Mouse (Mus musculus): ENCODE measurements at regions not wholly inside any gene's neighbourhood (a gene's known extent, or its start where the extent isn't known, plus 50 kb on each side); places are given as distances from the start of the nearest gene placed in this dataset.
"Not testable (repeated sequence)": the region's sequence is repeated elsewhere in the genome, so short reads cannot be mapped to it uniquely, and the experiment has no call there.

DNA sequence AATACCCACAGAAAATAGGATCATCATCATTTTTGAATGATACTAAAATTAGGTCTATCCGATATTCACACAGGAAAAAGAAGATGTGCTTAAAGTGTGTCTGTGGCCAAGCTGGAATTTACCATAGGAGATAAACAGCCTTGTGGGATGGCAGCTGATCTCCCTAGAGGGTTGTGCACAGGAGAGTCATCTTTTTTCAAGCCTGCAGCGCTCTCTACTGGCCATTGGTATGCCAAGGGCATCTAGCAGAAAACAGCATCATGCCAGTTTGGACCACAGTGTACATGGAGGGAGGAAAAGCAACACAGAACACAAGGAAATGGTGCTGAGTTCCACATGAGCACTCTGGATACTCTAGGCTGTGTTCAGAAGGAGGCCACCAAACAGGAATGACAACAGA, 74.1 kb upstream of the Diaph3 start:
- DNase-seq: peak; percentile 6 to 14

DNA sequence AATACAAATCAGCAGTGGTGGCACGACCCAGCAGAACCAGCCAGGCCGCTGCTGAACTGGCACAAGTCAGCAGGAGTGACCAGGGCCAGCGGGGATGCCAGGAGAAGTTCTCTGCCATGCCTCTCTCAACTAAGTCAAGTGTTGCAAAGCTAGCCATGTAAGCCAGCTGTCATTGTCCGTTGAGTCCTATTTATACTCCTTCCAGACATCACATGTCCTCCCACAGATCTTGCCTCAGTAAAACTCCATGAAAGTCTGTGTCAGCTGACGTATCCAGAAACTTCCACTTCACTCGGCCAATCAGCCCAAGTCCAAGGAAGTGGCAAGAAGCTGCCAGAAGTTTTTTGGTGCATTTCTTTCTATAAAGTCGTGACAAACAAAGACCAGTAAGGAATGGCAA, 76.0 kb upstream of the Diaph3 start:
- DNase-seq: no peak

DNA sequence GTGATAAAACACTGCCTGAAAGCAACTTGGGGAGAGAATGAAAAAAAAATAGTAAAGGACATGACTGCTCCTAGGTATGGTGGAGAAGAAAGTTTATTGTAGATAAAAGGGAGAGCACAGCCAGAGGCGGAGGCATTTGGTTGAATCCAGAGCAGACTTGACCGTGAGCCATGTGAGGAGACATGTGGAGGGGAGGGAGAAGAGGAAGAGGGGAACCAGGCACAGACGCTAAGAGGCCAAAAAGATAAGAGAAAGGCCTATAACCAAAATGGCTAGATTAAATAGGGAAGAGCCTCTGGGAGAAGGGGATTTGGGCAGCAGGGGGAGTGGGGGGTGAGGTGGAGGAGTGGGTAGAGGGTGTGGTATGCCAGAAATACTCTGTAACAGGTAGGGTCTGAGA, 78.9 kb upstream of the Diaph3 start:
- DNase-seq: no peak

DNA sequence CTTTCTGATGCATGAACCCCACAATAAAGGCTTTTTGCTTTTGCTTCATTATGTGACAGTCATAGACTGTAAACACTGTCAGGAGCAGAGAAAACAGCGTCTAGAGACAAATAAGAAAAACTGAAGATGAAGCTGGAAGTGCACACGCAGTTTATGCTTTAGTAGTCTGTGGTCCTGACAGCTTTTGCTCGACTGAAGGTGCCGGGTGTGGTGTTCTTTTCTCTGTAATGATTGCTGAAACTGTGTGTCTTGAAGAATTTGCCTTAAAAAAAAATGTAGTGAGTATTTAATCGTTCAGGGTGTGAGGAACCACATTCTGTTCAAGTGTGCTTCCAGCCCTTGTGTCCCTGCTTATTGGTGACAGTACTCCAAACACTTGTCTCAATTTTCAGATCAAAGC, 83.8 kb upstream of the Diaph3 start:
- no peak for DNase-seq

DNA sequence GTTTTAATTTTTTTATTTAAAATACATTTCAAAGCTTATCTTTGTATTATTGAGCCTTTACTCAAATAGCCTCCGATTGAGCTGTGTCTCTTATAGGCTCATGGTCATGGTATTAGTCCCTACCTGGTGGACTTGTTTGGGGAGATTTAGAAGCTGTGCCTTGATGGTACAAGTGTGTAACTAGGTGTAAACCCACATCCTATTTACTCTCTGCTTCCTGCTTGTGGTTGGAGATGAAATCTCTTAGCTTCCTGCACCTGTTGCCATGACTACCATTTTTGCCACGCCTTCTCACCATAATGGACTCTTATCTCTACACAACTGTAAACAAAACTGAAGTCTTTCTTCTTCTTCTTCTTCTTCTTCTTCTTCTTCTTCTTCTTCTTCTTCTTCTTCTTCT, 108.2 kb upstream of the Diaph3 start:
- DNase-seq: no peak

DNA sequence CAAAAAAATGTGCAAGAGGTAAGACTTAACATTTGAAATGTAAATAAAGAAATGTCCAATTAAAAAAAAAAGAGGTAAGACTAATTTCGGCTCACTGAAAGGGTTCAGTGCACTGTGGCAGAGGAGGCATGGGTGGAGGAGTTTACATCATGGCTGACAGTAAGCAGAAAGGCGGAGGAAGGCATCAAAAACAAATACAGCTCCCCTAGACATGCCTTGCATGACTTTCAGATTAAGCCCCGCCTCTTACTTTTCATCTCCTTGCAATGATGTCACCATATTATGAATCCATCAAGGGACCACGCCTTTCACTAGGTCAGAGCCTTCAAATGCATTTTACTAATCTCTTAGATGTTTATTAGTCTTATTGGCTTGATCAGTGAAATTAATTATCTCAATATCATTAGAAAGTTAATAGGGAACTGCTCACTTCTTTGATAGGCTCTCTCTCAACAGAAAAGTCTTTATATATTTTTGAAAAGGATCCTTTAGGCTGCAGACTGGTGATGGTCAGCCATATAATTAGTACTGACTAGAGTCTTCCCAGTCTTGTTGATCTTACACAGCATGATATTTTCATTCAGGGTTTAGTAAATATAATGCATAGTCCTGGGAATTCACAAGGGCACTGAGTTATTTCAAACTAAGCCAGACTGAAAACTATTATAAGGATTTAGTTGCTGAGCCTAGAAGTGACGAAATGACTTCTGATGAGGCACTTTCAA, 114.6 kb upstream of the Diaph3 start:
- DNase-seq: no peak

DNA sequence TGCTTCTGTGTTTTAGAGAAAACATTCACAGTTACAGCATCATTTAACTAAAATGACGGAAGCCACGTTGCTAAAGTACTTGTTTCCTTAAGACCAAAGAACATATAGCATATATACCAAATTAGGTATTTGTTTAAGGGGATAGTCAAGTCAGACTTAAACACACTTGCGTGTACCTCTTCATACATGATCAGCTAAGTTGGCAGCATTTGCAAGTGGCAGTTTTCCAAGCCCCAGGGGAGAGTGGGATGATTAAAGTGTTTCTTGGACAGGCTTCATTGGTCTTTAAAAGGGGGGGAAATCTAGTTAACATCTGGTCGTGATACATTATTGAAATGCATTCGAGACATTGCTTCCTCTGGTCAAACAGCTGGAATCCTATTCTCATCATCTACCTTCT, 120.7 kb upstream of the Diaph3 start:
- DNase-seq: no peak

DNA sequence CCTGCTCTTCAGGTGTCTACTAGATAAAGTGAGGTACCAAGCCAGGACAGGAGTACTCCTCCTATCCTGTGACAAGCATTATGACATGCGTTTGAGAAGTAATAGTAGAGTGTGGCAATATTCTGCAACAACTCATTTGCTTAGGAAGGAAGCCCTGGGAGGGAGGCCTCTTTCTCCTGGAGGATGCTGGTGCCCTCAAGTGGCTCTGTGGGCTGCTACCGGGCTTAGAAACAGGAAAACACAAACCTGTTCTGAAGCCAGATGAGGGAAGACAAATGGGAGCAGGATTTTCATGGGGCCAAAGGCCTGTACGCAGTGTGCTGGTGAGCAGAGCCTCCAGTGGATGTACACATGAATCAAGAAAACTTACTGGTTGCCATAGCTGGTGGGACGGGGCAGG, 123.8 kb upstream of the Diaph3 start:
- DNase-seq: no peak

DNA sequence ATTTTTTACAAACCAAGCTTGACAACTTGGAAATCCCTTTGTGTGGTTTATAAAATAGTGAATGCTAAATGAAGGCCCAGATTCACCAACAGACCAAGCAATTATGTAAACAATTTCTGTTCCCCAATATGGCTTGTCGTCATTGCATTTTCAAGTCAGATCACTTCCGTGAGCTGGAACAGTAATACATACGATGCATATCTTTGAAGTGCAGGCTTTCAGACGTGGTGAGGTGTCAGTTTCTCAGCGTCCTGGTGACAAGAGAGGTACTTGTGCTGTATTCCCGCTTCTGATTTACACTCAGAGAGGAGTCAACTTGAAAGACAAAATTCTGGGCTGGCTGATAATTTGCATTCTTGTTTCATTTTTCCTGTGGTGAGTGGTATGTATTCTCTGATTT, 125.3 kb upstream of the Diaph3 start:
- DNase-seq: no peak

DNA sequence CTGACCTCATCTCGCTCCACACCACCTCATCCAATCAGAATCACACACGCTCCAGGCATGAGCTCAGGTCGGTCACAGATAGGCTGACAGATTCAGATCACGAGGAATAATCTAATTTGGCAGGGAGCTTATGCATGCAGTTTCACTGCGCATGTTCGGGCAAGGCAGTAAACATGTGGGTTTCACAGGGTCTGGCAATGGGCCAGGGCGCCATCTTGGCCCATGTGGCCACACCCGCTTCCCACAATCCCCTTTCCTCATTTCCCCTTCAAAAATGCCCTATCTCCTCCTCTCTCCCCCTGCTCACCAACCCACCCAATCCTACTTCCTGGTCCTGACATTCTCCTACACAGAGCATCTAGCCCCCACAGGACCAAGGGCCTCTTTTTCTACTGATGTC, 127.2 kb upstream of the Tdrd3 start:
- not testable (repeated sequence) for DNase-seq

DNA sequence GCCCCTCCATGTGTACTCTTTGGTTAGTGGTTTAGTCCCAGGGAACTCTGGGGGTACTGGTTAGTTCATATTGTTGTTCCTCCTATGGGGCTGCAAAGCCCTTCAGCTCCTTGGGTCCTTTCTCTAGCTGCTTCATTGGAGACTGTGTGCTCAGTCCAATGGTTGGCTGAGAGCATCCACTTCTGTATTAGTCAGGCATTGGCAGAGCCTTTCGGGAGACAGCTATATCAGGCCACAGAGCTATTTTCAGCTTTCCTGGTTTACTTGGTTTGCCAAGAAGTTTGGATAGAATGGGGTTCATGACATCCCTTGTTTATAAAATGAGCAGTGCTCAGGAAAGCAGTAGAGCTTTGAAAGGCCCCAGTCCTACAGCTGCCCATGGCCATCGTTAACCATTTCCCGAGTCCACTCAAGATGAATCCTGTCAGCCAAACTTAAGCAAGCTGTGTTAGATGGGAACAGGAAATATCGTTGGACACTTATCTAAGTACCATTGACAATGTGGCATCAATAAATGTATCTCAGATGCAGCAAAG, 126.7 kb upstream of the Tdrd3 start:
- DNase-seq: no peak

DNA sequence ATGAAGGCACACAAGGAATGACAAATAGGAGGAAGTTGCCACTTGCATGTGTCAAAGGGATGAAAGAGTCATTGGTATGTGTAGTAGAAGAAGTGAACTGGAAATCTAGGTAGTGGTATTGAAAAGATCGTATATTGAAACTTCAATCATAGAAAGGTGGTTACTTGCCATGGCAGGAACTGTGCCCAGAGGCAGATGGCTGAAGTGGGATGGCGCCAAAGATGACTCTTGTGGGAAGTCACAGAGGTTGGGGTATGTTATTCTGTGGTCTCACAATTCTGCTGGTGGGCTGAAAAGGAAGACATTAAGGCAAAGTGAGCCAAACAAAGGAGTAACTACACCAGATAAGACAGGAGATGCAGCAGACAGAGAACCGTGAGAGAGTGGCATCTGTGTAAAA, 121.2 kb upstream of the Tdrd3 start:
- DNase-seq: no peak

DNA sequence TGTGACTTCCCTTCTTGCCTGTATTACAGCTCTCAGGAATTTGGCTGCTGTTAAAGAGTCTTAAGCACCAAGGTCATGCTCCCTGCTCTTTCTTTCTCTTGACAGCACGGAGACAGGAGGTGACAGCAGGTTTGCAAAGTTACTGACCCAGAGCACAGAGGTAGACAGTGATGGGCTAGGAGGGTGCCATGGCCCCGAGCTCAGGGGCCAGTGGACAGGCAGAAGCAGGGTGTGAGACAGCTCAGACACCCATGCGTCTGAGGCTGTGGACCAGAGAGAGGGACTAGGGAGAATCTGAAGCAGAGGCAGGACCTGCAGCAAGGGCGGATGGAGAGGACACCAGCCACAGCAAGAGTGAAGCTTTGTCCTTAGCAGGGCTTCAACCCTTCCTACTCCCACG, 119.3 kb upstream of the Tdrd3 start:
- no peak for DNase-seq

DNA sequence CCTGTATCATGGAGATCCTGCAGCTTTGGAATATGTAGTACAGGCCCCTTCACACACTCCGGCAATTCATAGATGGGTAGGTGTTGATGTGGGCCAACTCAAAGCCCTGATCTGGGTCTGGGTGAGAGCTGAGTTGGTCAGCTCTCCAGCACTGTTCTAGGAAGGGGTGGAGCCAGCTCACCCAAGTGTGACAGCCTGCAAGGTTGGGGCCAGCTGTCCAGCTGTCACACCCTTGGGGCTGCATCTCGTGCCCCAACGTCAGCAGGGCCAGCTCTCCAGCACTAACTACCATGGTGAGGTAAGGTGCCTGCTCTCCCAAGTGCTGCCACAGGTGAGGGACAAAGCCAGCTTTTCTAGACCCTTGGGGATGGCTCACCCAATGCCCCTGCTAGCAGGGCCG, 115.6 kb upstream of the Tdrd3 start:
- no peak for DNase-seq

DNA sequence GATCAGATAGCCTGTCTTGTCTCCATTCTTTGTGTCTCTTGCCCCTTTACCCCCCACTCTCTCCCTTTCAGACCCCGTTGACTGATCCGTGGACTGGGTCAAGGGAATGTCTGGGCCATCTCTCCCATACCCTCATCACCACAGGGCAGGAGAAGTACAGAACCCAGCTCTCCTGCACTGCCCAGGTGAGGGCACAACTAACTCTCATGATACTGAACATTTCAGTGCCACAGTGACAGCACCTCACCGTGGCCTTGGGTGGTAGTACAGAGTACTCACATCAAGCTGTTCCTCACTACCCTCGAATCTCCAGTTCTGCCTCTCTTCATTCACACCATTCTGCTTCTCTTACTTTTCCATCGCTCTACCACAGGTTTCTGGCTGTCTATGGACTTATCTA, 114.9 kb upstream of the Tdrd3 start:
- no peak for DNase-seq

DNA sequence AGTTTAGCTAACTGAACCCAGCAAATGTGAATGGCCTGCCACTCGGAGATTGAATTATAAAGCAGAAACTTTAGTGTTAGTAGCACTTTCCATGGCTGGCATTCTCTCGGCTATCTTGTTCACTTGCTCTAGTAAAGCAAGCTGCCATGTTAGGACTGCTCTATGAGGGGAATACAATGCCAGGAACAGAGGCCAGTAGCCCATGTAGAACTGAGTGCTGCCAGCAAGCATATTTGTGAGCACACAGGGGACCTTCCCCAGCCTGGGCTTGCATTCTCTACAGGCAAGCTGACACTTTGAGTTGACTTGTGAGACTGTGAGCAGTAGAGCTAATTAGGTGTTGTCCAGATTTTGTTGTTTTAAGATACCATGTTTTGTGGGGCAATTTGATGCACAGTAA, 111.0 kb upstream of the Tdrd3 start:
- no peak for DNase-seq

DNA sequence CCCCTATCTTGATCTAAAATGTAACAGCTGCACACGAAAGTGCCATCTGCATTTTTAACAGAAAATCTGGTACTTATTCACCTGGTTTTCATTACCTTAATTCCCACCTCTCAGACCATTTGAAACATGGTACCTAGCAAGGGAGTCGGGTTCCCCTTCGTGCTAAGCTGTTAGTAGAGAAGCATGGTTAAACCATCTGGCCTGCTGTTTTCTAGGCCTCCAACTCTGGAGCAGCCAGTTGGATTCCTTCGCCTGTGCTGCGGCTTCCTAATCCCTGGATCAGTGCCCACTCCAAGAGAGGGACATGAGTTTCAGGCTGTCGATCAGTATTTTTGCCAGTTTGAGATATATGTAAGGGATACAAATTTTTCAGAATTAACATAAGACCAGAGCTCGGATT, 110.4 kb upstream of the Tdrd3 start:
- no peak for DNase-seq

DNA sequence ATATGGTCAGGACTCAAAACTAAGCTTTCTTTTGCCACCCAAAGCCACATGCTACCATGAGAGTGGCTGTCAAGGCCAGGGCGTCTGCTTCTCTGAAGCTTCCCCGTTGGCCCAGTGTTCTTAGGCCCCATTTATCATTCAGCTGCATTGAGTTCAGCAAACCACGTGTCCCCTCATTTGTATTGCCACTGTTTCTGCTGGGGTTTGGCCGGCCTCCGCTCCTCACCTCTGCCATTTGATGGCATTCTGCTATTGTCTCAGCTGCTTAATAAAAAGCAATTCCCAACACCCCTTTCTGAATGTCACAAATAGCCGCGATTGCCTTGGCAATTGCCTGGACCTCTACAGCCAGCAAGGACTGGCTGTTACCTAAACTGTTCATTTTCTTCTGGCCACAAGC, 108.4 kb upstream of the Tdrd3 start:
- DNase-seq: no peak

DNA sequence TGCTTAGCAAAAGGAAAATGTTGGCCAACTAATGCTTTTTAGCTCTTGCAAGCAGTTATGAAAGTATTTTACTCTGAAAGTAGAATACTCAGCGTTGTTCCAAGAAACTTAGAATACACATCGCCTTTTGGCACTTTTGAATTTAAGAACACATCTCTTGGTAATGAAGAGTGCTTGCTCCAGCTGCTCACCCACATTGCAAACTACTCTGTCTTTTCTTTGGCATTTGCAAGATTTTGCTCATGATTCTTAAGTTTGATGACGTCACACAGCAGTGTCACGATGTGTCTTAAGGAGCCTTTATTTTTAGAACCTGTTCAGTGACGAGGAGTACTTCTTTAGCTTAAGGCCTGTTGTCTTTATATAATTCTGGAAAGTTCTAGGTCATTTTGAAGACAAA, 104.1 kb upstream of the Tdrd3 start:
- no peak for DNase-seq

DNA sequence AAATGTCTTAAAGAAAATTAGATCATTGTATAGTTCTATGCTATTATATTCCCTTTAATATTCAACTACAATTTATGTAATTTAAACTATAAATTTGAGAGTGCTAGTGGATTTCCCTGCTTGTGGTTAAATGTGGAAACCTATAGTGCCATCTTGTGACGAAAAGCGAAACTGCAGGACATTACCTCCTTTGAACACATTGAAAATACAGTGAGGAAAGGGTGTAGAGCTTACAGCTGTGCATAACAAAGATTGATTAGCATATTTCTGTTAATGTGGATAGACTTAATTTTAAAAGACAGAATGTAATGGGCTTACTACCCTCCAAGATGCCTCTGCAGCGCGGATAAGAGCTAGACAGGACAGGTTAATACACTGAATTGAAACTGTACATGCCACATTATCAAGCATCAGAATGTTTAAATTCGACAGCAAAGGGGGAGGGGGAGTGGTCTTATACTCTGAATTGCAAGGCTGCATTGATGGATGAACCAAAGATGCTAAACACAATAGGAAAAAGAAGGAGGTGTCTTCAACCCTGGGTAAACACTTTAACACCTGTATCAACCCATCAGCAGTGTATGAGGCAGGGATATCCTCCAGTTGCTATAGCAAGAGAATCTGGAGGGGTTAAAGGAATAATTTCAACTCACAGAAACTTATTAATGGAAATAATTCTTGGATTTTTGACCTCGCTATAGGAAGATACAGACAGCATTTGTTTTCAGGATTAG, 101.3 kb upstream of the Tdrd3 start:
- peak; percentile 33 to 73 for DNase-seq

DNA sequence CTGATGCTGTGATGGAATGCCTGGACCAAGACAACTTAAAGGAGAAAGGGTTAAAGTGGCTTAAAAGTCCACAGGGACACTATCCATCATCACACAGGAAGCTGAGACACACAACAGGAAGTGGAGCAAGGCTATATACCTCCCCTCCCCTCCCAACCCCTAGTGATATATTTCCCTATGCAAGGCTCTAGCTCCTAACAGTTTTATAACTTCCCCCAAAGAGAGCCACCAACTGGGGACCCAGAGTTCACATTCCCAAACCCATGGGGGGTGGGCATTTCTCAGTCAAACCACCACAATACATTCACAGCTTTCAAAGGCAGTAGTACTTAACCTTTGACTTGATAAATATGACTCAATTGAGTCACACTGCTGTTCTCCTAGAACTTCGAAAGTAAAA, 88.6 kb upstream of the Tdrd3 start:
- no peak for DNase-seq

DNA sequence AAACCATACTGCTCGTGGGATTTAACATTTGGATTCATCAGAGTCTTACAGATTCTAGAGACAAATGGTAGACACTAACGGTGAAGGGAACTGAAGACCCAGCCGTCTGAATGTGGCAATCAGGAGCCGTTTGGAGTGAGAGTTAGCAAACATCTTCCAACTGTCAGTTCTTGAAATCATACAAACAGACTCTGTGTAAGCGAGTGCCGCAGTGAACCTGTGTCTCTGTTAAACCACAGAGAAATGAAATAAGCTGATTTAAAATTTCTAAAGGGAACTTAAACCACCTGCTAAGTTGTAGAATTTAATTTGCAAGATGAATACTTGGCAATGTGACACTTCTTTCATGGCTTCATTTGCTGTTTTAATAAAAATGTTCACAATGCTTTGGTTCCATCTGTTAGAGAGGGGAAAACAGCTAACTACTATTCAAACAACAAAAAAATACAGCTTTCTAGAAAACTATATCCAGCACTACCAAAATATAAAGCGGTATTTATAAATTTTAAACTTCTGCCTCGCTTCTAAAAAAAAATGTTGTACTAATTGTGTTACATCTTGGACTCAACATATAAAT, 78.4 kb upstream of the Tdrd3 start:
- DNase-seq: no peak

DNA sequence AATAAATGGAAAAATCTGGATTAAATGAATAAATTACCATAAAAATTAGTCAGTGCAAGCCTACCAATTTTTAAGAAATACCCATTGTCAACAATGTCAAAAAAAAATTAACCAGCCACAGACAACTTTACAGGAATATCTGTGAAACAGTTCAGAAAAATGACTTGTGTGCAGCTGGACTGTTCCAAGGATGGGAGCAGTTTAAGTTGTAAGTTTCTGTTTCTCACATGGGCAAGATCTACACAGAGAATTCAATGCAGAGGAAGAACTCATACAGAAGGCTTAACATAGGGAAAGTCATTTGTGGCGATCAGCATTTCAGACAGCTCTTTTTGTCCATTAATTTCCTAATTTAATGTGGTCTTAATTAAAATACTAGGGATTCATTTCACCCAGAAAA, 71.9 kb upstream of the Tdrd3 start:
- no peak for DNase-seq

DNA sequence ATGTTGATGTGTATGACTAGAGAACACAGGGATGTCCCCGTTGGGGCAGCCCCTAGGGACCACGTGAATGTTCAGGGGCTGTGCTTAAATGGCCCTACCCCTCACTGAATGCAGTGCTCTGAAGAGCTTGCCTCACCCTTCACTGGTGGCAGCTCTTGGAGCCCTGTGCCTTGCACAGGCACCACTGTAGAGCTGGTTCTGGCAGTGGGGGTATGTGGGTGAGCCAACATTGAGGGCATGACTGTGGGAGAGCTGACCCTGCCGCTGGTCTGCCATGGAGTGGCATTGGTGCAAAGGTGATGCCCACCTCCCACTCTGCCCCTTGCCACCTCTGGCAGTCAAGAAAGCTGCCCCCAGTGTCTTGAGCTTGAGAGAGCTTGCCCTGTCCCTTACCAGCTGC, 69.6 kb upstream of the Tdrd3 start:
- DNase-seq: no peak

Measured in cerebellum, postnatal 36 days (tissue).